Mouse (Mus musculus): Measurements from ENCODE around the gene Cpne9. TPM values are rescaled to one million over a fixed set of nuclear protein-coding genes. Genes with fewer than 3 reads are reported as not detected.

Gene Cpne9
- 0.85 and 1.4 TPM in 2 replicates for total RNA-seq (2021)
- long read RNA-seq = 0 reads

DNA sequence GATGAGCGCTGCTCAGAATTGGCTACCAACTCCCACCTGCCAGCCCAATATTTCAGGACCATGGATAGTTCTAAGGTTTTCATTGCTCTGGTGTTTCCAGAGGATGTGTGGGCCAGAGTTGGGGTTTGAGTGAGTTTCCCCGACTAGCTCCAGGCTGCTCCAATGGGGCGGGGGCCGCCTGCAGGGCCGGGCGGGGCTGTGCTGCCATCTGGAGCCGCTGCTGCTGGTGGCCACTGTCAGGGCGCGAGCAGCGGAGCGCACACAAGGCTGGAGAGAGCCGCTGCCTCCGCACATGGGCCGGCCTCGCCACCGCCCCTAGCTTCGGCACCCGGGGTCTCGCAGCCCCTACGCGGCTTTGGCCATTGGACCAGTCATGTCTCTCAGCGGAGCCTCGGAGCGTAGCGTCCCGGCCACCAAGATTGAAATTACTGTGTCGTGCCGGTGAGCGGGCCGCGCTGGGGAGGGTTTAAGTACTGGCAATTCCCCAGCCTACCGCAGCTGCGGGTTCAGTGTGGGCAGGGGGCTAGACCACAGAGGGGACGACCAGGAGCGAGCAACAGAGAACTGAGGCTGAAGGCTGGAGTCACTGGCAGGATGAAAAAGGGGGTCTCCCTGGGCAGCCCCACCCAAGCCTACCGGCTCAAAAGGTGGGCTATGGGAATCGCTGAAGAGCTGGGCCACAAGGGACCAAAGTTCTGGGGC, at the start of gene Cpne9:
Cpne9 (plus strand) TSS at position 207 of the 702 bp plus-strand sequence.
- DNase-seq = no peak

DNA sequence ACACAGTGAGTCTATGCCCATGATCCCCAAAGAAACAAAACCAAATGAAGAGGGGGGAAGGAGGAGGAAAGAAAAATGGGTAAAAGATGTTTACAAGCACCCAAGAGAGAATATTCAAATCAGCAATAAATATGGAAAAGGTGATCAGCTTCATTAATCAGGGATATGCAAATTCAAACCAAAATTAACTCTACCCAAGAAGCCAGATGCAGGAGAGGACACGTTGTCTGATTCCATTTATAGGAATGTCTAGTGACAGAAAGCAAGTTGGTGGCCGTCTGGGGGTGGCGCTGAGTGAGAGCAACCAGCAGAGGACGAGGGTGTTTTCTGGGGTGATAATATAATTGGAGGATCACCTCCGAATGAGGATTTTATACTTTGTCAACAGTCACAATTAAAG, 47.0 kb upstream of the Cpne9 start:
- no peak for DNase-seq

DNA sequence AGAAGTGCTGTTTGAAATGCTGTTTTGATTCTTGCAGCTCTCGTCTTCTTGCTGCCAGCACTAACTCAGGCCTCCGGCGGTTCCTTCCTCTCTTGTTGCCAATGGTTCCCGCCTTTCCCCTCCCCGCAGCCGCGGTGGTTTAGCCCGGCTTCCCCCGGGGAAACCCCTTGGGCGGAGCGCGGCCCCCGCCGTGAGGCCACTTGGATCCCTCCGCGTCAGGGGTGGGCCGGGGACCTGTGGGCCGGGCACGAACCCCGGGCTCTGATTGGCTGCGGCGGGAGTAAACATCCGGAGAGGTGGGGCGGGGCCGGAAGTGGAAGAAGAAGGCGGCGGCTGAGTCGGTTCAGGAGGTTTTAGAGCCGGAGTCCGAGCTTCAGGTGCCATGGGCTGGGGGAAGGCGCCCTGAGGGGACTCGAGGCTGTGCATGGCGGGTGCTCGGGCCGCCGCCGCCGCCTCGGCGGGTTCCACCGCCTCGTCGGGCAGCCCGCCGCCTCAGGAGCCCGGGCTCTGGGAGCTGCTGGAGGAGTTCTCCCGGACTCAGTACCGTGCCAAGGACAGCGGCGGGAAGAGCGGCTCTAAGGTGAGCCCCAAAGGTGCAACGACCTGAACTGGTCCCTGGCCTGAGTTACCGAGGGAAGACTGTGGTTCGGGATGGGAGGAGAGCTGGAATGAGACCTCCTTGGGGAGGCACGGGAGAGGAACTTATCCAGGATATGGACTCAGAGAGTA, 44.4 kb upstream of the Cpne9 start, which contains the start of gene Mtmr14:
Mtmr14 (plus strand) TSS at position 302 of the 729 bp plus-strand sequence.
- peak; percentile 100 for DNase-seq

DNA sequence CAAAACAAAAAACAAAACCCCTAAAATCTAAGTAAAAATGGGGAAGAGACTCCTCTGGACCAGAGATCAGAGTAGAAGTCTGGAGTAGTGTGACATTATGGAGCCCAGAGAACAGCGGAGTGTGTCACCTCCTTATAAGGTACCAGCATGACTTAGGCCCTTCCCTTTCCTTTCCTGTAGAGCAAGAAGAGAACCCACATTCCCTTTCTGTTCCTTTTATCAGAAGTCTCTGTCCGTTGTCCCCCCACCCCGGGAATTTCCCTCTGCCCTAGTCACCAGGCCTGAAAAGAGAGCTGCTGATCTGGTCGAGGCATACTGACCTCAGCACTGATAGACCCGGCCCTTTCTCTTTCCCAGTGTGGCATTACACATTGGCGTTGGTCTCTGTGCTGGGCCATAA, 43.7 kb upstream of the Cpne9 start:
- DNase-seq = no peak

DNA sequence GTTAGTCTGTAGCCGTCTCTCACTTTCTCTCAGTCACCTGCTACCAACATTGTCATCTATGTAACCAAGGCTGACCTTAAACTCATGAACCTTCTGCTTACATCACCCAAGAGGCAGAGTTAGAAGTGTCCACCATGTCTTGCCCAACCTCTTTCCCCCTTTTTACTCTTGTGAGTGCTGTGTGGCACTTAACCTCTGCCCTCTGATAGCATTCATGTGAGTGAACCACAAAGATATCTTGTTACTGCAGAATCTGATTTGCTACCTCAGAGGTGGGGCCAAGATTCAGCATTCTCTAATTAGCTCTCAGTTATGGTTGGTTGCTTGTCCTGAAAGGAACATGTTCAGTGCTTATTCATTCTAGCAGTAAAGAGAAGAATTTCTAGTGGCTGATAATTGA, 39.4 kb upstream of the Cpne9 start:
- no peak for DNase-seq

DNA sequence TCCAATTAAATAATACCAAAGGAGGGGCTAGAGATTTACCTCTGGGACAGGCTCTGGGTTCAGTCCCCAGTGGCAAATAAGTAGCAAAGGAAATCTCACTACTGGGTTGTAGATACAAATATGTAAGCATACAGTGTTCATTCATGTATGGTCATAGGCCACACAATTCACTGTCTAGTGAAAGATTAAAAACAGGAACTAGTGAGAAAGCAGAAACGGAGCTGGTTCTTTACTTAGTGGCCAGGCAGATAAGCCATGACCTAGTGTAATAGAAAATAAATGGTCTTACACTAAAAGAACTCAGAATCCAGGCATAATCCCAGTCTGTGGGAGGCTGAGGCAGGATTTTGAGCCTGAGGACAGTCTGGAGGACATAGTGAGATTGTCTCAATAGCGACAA, 36.5 kb upstream of the Cpne9 start:
- DNase-seq = no peak

DNA sequence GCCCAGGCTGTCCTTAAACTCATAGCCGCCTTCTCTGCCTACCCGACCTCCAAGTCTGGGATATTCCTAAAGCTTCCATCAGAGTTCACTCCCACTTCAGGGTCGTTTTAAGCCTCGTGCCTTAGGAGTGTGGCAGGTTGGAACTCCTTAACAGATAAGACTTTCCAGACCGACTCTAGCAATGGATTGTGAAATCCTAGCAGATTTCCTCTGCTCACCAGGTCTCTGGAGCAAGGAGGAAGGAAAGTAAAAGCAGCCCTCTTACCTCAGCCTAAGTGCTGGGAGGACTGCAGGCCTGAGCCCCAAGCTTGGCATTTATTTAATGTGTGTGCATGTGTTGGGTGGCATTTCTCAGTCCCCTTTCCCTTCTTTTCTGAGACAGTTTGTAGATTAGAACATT, 31.3 kb upstream of the Cpne9 start:
- DNase-seq = no peak

DNA sequence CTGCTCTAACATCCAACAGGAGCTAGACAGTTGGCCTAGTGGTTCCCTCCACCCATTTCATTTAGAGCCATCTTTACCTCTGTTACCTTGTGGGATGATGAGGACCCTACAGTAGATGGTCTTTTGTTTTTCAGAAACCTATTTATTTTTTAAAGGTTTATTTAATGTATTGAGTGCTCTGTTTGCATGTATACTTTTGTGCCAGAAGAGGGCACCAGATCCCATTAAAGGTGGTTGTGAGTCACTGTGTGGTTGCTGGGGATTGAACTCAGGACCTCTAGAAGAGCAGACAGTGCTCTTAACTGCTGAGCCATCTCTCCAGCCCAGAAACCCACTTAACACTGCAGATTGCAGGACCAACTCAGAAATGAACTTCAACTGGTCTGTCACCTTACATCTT, 30.2 kb upstream of the Cpne9 start:
- no peak for DNase-seq

DNA sequence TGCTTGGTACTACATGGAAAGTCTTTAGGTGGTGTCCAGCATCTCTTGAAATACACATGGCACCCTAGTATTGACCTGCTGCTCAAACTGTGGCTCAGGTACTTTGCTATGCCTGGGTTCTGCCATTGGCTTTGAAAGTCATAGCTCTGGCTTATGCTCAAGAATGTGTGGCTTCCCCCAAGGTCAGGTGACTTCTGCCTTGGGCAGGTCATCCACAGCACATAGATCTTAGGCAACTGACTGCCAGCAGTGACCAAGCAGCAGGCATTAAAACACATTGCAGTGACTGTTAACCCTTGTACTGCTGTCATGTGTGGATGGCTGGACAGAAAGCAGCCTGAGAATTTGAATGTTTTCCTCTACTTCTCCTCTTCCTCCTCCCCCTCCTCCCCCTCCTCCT, 27.2 kb upstream of the Cpne9 start:
- DNase-seq = peak; percentile 40

DNA sequence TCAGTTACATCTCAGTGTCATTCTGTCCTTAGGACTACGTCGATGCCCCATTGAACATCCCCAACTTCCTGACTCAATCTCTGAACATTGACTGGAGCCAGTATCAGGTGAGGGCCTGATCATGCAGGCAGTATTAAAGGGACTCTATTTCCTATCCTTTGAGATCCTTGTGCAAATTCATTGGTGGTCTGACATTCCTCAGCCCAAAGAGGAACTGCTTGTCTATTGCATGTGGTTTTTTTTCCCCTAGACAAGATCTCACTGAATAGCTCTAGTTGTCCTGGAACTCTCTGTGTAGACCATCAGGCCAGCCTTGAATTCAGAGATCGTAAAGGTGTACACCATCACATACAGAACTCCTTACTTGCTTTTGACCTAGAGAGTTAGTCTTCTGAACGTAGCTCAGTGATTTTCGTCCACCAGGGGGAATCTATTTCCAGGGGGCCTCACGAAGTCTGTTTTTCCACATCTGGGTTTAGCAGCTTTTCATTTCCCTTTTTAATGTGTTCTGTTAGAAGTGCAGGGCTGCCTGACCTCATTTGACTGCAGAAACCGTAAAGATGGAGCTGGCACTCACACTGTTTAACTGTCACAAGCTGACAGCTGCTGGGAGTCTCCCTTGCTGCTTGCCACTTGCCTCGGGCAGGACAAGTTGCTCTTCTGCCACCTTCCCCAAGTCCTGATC, 20.8 kb upstream of the Cpne9 start:
- DNase-seq = no peak

DNA sequence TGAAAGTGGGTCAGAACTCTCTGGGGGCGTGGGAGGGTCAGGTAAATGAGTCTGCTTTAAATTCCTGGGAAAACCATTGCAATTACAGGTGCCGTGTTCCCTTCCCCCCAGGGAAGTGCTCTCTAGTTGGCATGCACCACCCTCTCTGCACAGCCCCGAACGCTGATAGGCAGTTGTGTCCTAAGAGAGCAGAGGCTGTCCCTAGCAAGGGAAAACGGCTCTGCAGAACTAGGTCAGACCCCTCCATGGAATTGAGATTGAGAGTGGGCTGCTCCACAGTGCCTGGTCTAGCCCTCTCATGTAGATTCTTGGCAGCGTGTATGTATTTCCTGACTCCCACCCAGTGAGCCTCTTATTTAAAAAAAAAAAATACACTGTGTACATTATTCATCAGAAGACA, 18.6 kb upstream of the Cpne9 start:
- no peak for DNase-seq

DNA sequence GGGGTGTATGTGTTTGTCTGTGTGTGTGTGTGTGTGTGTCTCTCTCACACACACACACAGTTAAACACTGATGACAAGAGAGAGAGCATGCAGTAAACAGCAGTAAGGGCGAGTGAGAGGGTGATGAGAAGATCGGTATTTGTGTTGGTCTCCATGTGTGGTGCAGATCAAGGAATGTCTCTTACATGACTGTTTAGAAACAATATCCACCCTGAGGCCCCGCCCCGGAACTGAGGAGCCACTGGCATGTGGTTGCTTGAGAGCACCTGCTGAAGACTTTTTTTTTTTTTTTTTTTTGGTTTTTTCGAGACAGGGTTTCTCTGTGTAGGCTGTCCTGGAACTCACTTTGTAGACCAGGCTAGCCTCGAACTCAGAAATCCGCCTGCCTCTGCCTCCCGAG, 17.7 kb upstream of the Cpne9 start:
- no peak for DNase-seq

DNA sequence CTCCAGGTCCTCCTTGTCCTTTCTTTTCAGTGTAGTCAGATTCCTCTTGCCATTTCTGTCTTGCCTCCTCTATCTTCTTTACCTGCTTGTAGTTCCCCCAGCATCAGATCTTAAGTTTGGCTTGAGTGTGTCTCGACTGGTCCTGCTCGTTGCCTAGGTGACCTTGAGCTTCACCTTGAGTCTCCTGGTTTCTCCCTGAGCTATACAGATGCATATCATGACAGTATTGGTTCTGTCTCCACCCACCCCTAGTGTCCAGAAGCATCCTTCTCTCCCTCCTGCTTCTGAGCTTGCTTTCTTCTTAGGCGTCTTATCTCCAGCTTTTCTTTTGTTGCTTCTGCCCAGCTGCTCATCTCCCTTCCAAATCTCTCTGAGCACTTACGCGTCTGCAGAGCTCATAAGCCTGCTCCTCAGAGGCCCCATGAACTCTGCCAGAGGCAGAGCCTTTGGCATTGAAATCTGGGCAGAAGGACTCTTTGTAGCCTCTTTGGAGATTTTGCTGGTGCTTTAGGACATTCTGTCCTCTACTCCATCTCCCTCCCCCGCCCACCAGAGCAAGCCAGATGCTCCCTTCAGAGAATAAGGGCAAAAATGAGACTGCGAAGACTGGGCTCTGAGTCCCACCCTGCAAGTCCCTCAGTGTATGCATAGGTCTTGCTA, 15.0 kb upstream of the Cpne9 start:
- DNase-seq = no peak

DNA sequence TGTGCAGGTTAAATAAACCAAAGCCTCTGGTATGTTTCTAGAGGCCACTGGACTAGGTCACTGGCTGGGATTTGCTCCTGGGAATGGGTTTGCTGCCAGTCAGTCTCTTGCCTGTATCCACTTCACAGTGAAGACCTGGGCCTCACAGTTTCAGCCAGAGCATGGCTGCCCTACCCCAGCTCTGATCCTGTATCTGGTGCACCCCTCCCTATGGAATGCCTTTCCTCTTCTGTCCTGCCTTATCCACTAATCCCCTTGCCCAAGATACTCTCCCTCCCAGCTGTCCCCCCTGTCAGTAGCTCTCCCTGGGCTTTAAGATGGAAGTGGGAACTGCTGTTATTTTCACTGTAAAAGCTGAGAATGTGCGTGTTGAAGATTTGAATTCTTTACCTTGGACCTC, 14.1 kb upstream of the Cpne9 start:
- DNase-seq = no peak

DNA sequence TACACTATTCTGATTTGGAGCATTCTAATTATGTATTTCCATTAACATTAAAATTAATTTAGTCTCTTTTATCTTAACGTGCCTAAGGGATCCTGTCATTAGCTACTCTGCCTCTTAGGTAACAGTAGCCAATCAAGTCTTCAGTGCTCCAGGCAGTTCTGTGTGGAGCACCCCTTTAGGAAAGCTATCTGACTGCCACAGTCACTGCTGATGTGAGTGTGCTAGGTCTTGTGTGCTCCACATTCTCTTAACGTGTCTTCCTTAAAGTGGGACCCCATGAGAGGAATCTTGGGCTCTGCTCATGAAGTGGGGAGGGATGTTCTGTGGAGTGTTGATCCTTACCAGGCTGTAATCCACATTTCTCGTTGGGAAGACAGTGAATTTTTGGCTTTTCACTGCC, 9.7 kb upstream of the Cpne9 start:
- no peak for DNase-seq

DNA sequence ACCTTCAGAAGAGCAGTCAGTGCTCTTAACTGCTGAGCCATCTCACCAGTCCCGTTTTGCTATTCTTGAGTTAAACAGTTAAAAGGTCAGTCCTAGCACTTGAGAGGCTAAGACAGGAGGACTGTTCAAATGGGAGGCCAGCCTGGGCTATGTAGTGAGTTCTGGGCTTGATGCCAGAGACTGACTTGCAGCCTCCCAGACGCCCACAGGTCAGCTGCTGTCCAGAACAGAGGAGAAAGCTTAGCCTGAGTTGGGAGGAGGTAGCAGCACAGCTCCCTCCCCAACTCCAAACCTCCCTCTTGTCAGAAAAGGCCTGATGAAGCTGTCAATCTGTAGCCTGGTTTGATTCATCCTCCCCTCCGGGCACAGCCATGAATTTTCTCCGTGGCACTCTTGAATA, 5.3 kb upstream of the Cpne9 start:
- no peak for DNase-seq

DNA sequence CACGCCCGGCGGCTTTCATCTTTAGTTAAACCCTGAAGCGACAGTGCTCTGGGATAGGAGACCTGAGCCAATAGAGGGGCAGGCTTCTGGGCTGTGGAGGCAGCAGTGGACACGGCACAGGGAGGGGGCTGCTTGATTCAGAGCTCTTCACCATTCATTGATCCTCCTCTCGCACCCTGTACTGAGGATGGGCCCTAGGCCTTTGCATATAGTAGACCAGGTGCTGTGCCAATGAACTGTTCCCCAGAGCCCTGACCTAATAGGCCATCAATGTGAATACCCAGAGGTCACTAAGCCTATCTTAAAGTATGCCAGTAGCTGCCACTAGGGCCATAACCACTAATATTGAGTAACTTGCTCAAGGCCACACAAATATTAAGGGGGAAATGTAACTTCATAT, 431 bp upstream of the Cpne9 start:
- DNase-seq = no peak

DNA sequence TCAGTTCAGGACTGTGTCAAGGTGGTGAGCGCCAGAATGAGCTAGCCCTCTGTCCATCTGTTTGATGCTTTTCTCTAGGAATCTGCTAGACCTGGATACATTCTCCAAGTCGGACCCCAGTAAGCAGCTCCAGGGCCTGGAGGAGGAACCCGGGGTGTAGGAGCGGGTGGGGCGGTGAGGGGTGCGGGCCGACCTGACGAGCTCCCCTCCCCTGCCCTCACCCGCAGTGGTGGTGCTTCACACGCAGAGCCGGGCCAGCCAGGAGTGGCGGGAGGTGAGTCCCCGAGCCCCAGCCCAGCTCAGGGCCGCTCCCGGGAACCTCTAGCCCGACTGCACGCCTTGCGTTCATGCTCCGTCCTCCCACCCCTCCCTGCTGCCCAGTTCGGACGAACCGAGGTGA, 862 bp downstream of the Cpne9 start:
- no peak for DNase-seq

DNA sequence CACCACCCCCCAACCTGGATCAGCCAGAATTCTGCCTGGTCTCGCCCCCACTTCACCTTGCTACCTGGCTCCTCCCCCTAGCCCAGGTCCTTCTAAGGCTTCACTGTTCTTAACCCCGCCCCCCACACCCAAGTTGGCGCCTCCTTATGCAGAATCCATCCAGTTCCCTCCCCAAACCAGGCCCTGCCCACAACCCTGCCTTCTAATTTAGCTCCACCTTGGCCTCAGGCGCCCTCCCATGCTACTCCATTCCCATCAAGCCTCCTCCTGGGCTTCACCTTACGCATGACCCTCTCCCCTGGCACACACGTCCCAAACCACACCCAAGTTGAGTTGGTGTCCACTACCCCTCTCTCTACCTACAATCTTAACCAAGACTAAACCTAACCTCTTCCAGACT, 1.4 kb downstream of the Cpne9 start:
- DNase-seq = no peak

DNA sequence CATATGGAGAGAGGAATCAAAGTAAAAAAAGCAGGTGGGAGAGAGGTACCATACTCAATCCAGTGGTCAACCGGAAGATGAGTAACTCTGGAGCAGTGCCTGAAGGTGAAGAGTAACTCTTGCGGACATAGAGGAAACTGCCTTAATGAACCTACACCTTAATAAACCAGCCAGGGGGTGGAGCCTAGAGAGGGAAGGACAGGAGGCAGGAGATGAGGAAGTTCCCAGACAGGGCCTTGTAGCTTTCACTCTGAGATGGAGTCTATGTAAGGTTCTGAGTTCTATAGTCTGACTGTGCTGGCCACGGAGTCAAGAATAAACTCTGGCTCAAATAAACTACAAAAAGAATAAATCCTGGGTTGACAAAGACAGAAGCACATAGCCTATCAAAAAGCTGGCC, 2.8 kb downstream of the Cpne9 start:
- no peak for DNase-seq

DNA sequence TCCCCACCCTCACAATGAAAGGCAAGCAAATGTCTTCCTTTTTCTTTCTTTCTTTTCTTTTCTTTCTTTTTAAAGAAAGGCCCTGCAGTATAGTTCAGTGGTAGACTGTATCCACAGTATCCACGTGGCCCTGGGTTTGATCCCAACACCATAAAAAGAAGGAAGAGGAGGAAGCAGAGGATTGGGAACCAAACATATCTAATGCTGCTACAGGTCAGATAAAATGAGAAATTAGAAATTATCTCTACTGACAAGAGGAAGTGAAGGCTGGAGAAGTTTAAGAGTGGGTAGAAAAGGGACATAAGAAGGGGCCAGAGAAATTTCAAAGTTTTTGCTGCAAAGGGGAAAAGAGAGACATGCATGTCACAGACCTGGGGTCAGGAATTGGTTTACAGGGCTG, 4.2 kb downstream of the Cpne9 start:
- DNase-seq = no peak

DNA sequence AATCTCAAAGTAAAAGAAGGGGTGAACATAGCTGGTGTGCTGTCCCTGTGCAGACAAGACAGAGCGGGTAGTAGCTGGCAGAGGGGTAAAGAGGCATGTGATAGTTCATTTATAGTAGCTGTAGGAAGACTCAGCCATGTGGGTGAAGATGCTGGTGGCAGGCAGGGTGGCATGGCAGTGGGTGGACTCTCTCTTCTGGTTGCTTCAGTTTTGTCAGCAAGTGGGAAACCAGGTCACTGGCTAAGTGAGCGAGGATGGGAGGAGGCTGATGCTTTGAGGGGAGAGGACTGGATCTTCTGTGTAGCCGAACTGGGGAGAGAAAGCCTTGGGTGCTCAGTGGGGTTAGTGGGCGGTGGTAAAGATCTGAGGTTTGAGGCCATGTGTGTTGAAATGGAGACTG, 5.1 kb downstream of the Cpne9 start:
- no peak for DNase-seq

DNA sequence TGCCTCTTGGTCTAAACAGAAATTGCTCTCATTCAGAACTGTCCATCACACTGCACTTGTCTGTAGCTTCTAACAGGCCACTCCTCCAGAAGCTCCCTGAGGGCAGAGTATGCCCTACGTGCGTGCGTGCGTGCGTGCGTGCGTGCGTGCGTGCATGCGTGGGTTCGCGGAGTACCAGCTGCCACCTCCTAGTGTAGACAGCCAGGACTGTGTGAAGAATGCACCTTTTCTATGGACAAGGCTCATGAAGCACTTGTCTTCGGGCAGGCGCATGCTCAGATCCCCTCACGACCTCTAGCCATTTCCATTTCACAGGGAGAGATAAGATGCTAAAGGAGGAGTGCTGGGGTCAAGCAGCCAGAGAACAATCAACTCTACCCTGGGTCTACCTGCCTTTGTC, 7.2 kb downstream of the Cpne9 start:
- no peak for DNase-seq

All from adrenal gland, postnatal 25 days (tissue).